Mouse (Mus musculus) embryonic facial prominence, embryonic 13.5 days (tissue): Measurements from ENCODE around the gene Unk. TPM values are rescaled to one million over a fixed set of nuclear protein-coding genes. Genes with fewer than 3 reads are reported as not detected.

ENCODE experiments used
- ATAC-seq: fragments of 200-750 bp; cut with Nextera tagmentation; 2 replicates; pipeline ENCODE4 v1.8.0; 2017; ENCODE audit warnings: low read depth; ENCODE audit not compliant: insufficient number of reproducible peaks, insufficient read depth, low FRiP score, low TSS enrichment
- H3K27ac ChIP-seq: fragments of 300-500 bp; sonication (generic); 2 replicates; pipeline ENCODE4 v1.5.1; 2015; ENCODE audit warnings: moderate library complexity, mild to moderate bottlenecking, inconsistent platforms
- H3K27me3 ChIP-seq: fragments of 300-500 bp; sonication (generic); 2 replicates; pipeline ENCODE4 v1.6.1; 2015; ENCODE audit warnings: mild to moderate bottlenecking, inconsistent platforms
- H3K36me3 ChIP-seq: fragments of 300-500 bp; sonication (generic); 2 replicates; pipeline ENCODE4 v1.6.1; 2015; ENCODE audit warnings: mild to moderate bottlenecking, inconsistent platforms
- H3K4me1 ChIP-seq: fragments of 300-500 bp; sonication (generic); 2 replicates; pipeline ENCODE4 v1.6.1; 2015; ENCODE audit warnings: inconsistent platforms
- H3K4me2 ChIP-seq: fragments of 300-500 bp; sonication (generic); 2 replicates; pipeline ENCODE4 v1.6.1; 2015; ENCODE audit warnings: moderate library complexity, mild to moderate bottlenecking, inconsistent platforms
- H3K4me3 ChIP-seq: fragments of 300-500 bp; sonication (generic); 2 replicates; pipeline ENCODE4 v1.5.1; 2015; ENCODE audit warnings: mild to moderate bottlenecking, inconsistent platforms
- H3K9ac ChIP-seq: fragments of 300-500 bp; sonication (generic); 2 replicates; pipeline ENCODE4 v1.6.1; 2015; ENCODE audit warnings: mild to moderate bottlenecking, inconsistent platforms
- H3K9me3 ChIP-seq: fragments of 300-500 bp; sonication (generic); 2 replicates; pipeline ENCODE4 v1.6.1; 2016; ENCODE audit warnings: inconsistent platforms
- WGBS: fragments of 180-500 bp; shearing (Covaris S2); methylation state at CpG from one replicate; pipeline ENCODE4 v1.1.7; 2015; ENCODE audit warnings: mixed read lengths; 5-methylcytosine and 5-hydroxymethylcytosine counted together
- polyA plus RNA-seq: library from polyadenylated mRNA; unstranded; fragments of >200 nt; fragmentation: Nextera tagmentation; extraction: Ambion mirVana; gene quantifications from 2 replicates; pipeline ENCODE4 v1.2.1, GENCODE M21; 2015

The Unk gene
- polyA plus RNA-seq, 1 experiment from 2014 or later, result 44.9 TPM

GRCm38 (mm10) chr11:116074436-116074991 is 44.4 kb downstream of the Unk start:
- WGBS, result 47% methylated on average over 7 of the region's 7 CpGs
- peaks cover 10% of the 10 kb centered on the region for H3K36me3 ChIP-seq
- H3K9ac ChIP-seq, result no peak overlapping the region
- H3K4me3 ChIP-seq, result no peak overlapping the region
- H3K4me2 ChIP-seq, result no peak overlapping the region
- H3K27ac ChIP-seq, result no peak overlapping the region
- H3K4me1 ChIP-seq, result peaks cover 20% of the 10 kb centered on the region
- no peaks in the 10 kb centered on the region for H3K9me3 ChIP-seq
- no peaks in the 10 kb centered on the region for H3K27me3 ChIP-seq
- no peak for ATAC-seq

- Histone ChIP-seq H3K9ac (no peak overlapping the region), H3K4me3 (no peak overlapping the region), H3K4me1 (peaks cover 20% of the 10 kb centered on the region), H3K27me3 (no peaks in the 10 kb centered on the region), H3K36me3 (peaks cover 22% of the 10 kb centered on the region), H3K9me3 (no peaks in the 10 kb centered on the region), H3K27ac (no peak overlapping the region), H3K4me2 (no peak overlapping the region)
- WGBS, result 60% methylated on average over 20 of the region's 20 CpGs
- no peak for ATAC-seq
These were observed 45.6 kb downstream of the Unk start for GRCm38 (mm10) chr11:116075539-116076265.

GRCm38 (mm10) chr11:116076266-116076540 is 46.1 kb downstream of the Unk start:
- Histone ChIP-seq H3K36me3 (peaks cover 27% of the 10 kb centered on the region), H3K9me3 (no peaks in the 10 kb centered on the region), H3K9ac (no peak overlapping the region), H3K4me2 (no peak overlapping the region), H3K27ac (no peak overlapping the region), H3K27me3 (no peaks in the 10 kb centered on the region), H3K4me1 (peaks cover 20% of the 10 kb centered on the region), H3K4me3 (no peak overlapping the region)
- 60% methylated on average over 7 of the region's 7 CpGs for WGBS
- ATAC-seq, result 0 out of 2 replicates have a peak, but pooled peaks have one; percentile 29

GRCm38 (mm10) chr11:116076836-116077235 is 46.7 kb downstream of the Unk start:
- Histone ChIP-seq H3K9ac (no peak overlapping the region), H3K9me3 (no peaks in the 10 kb centered on the region), H3K4me2 (no peak overlapping the region; the same call in 1 of the 2 replicates), H3K27me3 (no peaks in the 10 kb centered on the region), H3K36me3 (peaks cover 33% of the 10 kb centered on the region), H3K4me1 (peaks cover 20% of the 10 kb centered on the region), H3K27ac (no peak overlapping the region), H3K4me3 (no peak overlapping the region)
- WGBS, result 85% methylated on average over 7 of the region's 7 CpGs
- no peak for ATAC-seq

GRCm38 (mm10) chr11:116077446-116078204 is 47.5 kb downstream of the Unk start, which contains the start of gene Unc13d:
TSS of gene Unc13d (minus strand) at chr11:116077961.
- peak within 1 kb of the TSS; percentile 20; the same call in 1 of the 2 replicates for H3K4me3 ChIP-seq
- peak within 1 kb of the TSS; percentile 52; the same call in 1 of the 2 replicates for H3K9ac ChIP-seq
- peak within 1 kb of the TSS; percentile 56 for H3K4me2 ChIP-seq
- no peaks in the 10 kb centered on the region for H3K9me3 ChIP-seq
- peaks cover 41% of the 10 kb centered on the region for H3K36me3 ChIP-seq
- peak within 1 kb of the TSS; percentile 39 for H3K27ac ChIP-seq
- 59% methylated on average over 22 of the region's 22 CpGs for WGBS
- peaks cover 20% of the 10 kb centered on the region for H3K4me1 ChIP-seq
- ATAC-seq, result no peak
- H3K27me3 ChIP-seq, result no peaks in the 10 kb centered on the region

- ATAC-seq, result no peak
- peaks cover 45% of the 10 kb centered on the region for H3K36me3 ChIP-seq
- 0 out of 2 replicates have a peak overlapping the region, but pooled peaks have one; percentile 52 for H3K9ac ChIP-seq
- peaks cover 20% of the 10 kb centered on the region for H3K4me1 ChIP-seq
- H3K27ac ChIP-seq, result peak overlapping the region; percentile 39; the same call in 1 of the 2 replicates
- H3K4me3 ChIP-seq, result peak overlapping the region; percentile 20; the same call in 1 of the 2 replicates
- H3K9me3 ChIP-seq, result no peaks in the 10 kb centered on the region
- WGBS, result 13% methylated on average over 16 of the region's 16 CpGs
- no peaks in the 10 kb centered on the region for H3K27me3 ChIP-seq
- peak overlapping the region; percentile 56 for H3K4me2 ChIP-seq
These were observed 48.1 kb downstream of the Unk start for GRCm38 (mm10) chr11:116078221-116078620.

- WGBS, result 38% methylated on average over 10 of the region's 10 CpGs
- no peak overlapping the region; the same call in 1 of the 2 replicates for H3K27ac ChIP-seq
- no peaks in the 10 kb centered on the region for H3K9me3 ChIP-seq
- peaks cover 51% of the 10 kb centered on the region for H3K36me3 ChIP-seq
- H3K4me2 ChIP-seq, result no peak overlapping the region
- H3K9ac ChIP-seq, result no peak overlapping the region
- no peak for ATAC-seq
- no peaks in the 10 kb centered on the region for H3K27me3 ChIP-seq
- H3K4me3 ChIP-seq, result no peak overlapping the region
- peaks cover 20% of the 10 kb centered on the region for H3K4me1 ChIP-seq
These were observed 48.7 kb downstream of the Unk start for GRCm38 (mm10) chr11:116078676-116079320.

- H3K9ac ChIP-seq, result no peak overlapping the region
- peaks cover 56% of the 10 kb centered on the region for H3K36me3 ChIP-seq
- H3K4me3 ChIP-seq, result no peak overlapping the region
- peaks cover 20% of the 10 kb centered on the region for H3K4me1 ChIP-seq
- no peak for ATAC-seq
- H3K4me2 ChIP-seq, result no peak overlapping the region
- H3K27me3 ChIP-seq, result no peaks in the 10 kb centered on the region
- whole genome bisulfite sequencing, result 81% methylated on average over 10 of the region's 10 CpGs
- H3K9me3 ChIP-seq, result no peaks in the 10 kb centered on the region
- no peak overlapping the region for H3K27ac ChIP-seq
These were observed 49.4 kb downstream of the Unk start for GRCm38 (mm10) chr11:116079511-116079910.

- H3K4me1 ChIP-seq, result peaks cover 23% of the 10 kb centered on the region
- no peak overlapping the region for H3K27ac ChIP-seq
- H3K27me3 ChIP-seq, result no peaks in the 10 kb centered on the region
- no peak overlapping the region for H3K9ac ChIP-seq
- H3K36me3 ChIP-seq, result peaks cover 56% of the 10 kb centered on the region
- no peak overlapping the region for H3K4me2 ChIP-seq
- H3K4me3 ChIP-seq, result no peak overlapping the region
- 70% methylated on average over 6 of the region's 6 CpGs for WGBS
- no peak for ATAC-seq
- H3K9me3 ChIP-seq, result no peaks in the 10 kb centered on the region
These were observed 51.0 kb downstream of the Unk start for GRCm38 (mm10) chr11:116081081-116081480.

- H3K9me3 ChIP-seq, result no peaks in the 10 kb centered on the region
- no peak for ATAC-seq
- no peaks in the 10 kb centered on the region for H3K27me3 ChIP-seq
- peaks cover 24% of the 10 kb centered on the region for H3K4me1 ChIP-seq
- peaks cover 56% of the 10 kb centered on the region for H3K36me3 ChIP-seq
- WGBS, result 92% methylated on average over 14 of the region's 14 CpGs
- no peak overlapping the region for H3K27ac ChIP-seq
- H3K9ac ChIP-seq, result no peak overlapping the region
- no peak overlapping the region for H3K4me3 ChIP-seq
- H3K4me2 ChIP-seq, result no peak overlapping the region
These were observed 53.1 kb downstream of the Unk start for GRCm38 (mm10) chr11:116083096-116083672.

GRCm38 (mm10) chr11:116084166-116084565 is 54.0 kb downstream of the Unk start:
- no peaks in the 10 kb centered on the region for H3K9me3 ChIP-seq
- 90% methylated on average over 6 of the region's 6 CpGs for WGBS
- H3K27me3 ChIP-seq, result no peaks in the 10 kb centered on the region
- ATAC-seq, result no peak
- no peak overlapping the region for H3K9ac ChIP-seq
- H3K4me3 ChIP-seq, result no peak overlapping the region
- no peak overlapping the region for H3K27ac ChIP-seq
- H3K4me2 ChIP-seq, result no peak overlapping the region
- peaks cover 18% of the 10 kb centered on the region for H3K4me1 ChIP-seq
- peaks cover 50% of the 10 kb centered on the region for H3K36me3 ChIP-seq
